Mouse (Mus musculus) CD4-positive, CD25-positive, alpha-beta regulatory T cell (primary cell): Measurements from ENCODE around the gene Olfr486. TPM values are rescaled to one million over a fixed set of nuclear protein-coding genes. Genes with fewer than 3 reads are reported as not detected.

Source experiments
- polyA plus RNA-seq: library from polyadenylated mRNA; unstranded; fragments of 100-300 nt; shearing (Covaris generic); gene quantifications from one replicate; pipeline ENCODE4 v1.2.1, GENCODE M21; 2017

The Olfr486 gene
- polyA plus RNA-seq = not detected

GRCm38 (mm10) chr7:108172642-108173041, at the start of gene Olfr486:
Gene Olfr486, minus strand, starts transcription at chr7:108172742.

GRCm38 (mm10) chr7:108214536-108214935, 42.0 kb upstream of the Olfr486 start, which contains the start of gene Olfr487:
Gene Olfr487, minus strand, starts transcription at chr7:108214636.

GRCm38 (mm10) chr7:108159771-108160170, 12.8 kb downstream of the Olfr486 start, which contains the start of gene Olfr485:
Gene Olfr485, minus strand, starts transcription at chr7:108159871.

GRCm38 (mm10) chr7:108127349-108127748, 45.2 kb downstream of the Olfr486 start, which contains the start of gene Olfr484:
Gene Olfr484, minus strand, starts transcription at chr7:108127449.

Other genes starting within 250 kb of the Olfr486 start
- gene Olfr473, start 242.3 kb downstream of the Olfr486 start, polyA plus RNA-seq = not detected
- not detected for gene Olfr474, start 218.1 kb downstream of the Olfr486 start, polyA plus RNA-seq
- not detected for gene Olfr476, start 207.9 kb downstream of the Olfr486 start, polyA plus RNA-seq
- gene Olfr477, start 186.0 kb downstream of the Olfr486 start, polyA plus RNA-seq = not detected
- not detected for gene Olfr478, start 138.8 kb downstream of the Olfr486 start, polyA plus RNA-seq
- gene Olfr479, start 122.0 kb downstream of the Olfr486 start, polyA plus RNA-seq = not detected
- not detected for gene Olfr480, start 105.4 kb downstream of the Olfr486 start, polyA plus RNA-seq
- gene Olfr481, start 92.9 kb downstream of the Olfr486 start, polyA plus RNA-seq = 0.12 TPM
- gene Olfr482, start 75.2 kb downstream of the Olfr486 start, polyA plus RNA-seq = not detected
- gene Olfr483, start 71.9 kb downstream of the Olfr486 start, polyA plus RNA-seq = not detected
- 0.04 TPM for gene Olfr484, start 45.3 kb downstream of the Olfr486 start, polyA plus RNA-seq
- gene Olfr485, start 12.9 kb downstream of the Olfr486 start, polyA plus RNA-seq = not detected
- gene Olfr487, start 41.9 kb upstream of the Olfr486 start, polyA plus RNA-seq = not detected
- not detected for gene Olfr488, start 85.6 kb upstream of the Olfr486 start, polyA plus RNA-seq
- gene Olfr490, start 116.2 kb upstream of the Olfr486 start, polyA plus RNA-seq = not detected
- gene Olfr491, start 140.7 kb upstream of the Olfr486 start, polyA plus RNA-seq = not detected
- not detected for gene Olfr492, start 150.9 kb upstream of the Olfr486 start, polyA plus RNA-seq
- not detected for gene Olfr493, start 174.2 kb upstream of the Olfr486 start, polyA plus RNA-seq
- not detected for gene Olfr494, start 192.6 kb upstream of the Olfr486 start, polyA plus RNA-seq
- gene Olfr495, start 220.4 kb upstream of the Olfr486 start, polyA plus RNA-seq = not detected
- not detected for gene Olfr497, start 247.7 kb upstream of the Olfr486 start, polyA plus RNA-seq